Mouse (Mus musculus) heart, postnatal 0 days (tissue): Measurements from ENCODE around the gene Pls3.
"Not testable (repeated sequence)": the region's sequence is repeated elsewhere in the genome, so short reads cannot be mapped to it uniquely, and the experiment has no call there.

ENCODE experiments used
- CTCF ChIP-seq: IDR thresholded peaks from 2 replicates; pipeline ENCODE4 v1.5.1; 2016; ENCODE audit warnings: antibody characterized with exemption, control low read depth, low read depth
- EP300 ChIP-seq: IDR thresholded peaks from 2 replicates; pipeline ENCODE4 v1.6.1; 2016; ENCODE audit warnings: antibody characterized with exemption, low read depth

DNA sequence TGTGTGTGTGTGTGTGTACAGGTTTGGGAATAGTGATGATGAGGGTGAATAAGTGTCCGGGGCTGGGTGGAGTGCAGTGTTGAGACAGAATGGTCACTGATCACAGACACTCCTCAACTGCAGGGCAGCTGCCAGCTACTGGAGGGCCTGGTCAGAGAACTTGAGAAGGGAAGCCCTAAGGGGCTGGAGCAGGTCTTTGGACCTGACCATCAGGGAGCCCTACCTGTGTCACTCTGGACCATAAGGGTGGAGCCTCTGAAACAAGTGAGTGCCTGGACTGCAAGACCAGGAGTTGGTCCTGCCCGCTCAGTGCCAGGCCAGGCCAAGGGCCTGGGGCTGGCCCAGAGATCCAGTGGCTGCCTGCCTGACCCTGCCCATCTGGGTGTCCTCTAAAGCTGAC is 115.5 kb downstream of the Pls3 start:
- TF ChIP-seq CTCF, EP300: not testable (repeated sequence)
